Mouse (Mus musculus) heart, postnatal 0 days (tissue): ENCODE measurements around the gene Tmem30a. TPM values are rescaled to one million over a fixed set of nuclear protein-coding genes. Genes with fewer than 3 reads are reported as not detected.

Experiments used
- ATAC-seq: fragments of 200-750 bp; cut with Nextera tagmentation; 2 replicates; pipeline ENCODE4 v1.8.0; 2017; ENCODE audit warnings: low read depth, moderate number of reproducible peaks, moderate library complexity; ENCODE audit not compliant: insufficient read depth
- DNase-seq: peaks from one replicate; pipeline ENCODE4 v3.0.0-alpha.2; 2016; ENCODE audit warnings: low spot score
- H3K27ac ChIP-seq: fragments of 300-500 bp; sonication (generic); 2 replicates; pipeline ENCODE4 v1.5.1; 2014; ENCODE audit warnings: low read depth, mild to moderate bottlenecking
- H3K27me3 ChIP-seq: fragments of 300-500 bp; sonication (generic); 2 replicates; pipeline ENCODE4 v1.6.1; 2014; ENCODE audit warnings: low read length, mixed read lengths; ENCODE audit not compliant: control insufficient read depth, insufficient read depth
- H3K36me3 ChIP-seq: fragments of 300-500 bp; sonication (generic); replicated peaks from 2 replicates; pipeline ENCODE4 v1.6.1; 2014; ENCODE audit warnings: low read length, mixed read lengths; ENCODE audit not compliant: control insufficient read depth, insufficient read depth
- H3K4me1 ChIP-seq: fragments of 300-500 bp; sonication (generic); 2 replicates; pipeline ENCODE4 v1.6.1; 2014; ENCODE audit warnings: antibody characterized with exemption; ENCODE audit not compliant: control insufficient read depth, insufficient read depth
- H3K4me2 ChIP-seq: fragments of 300-500 bp; sonication (generic); 2 replicates; pipeline ENCODE4 v1.6.1; 2014; ENCODE audit warnings: low read depth, mild to moderate bottlenecking, low read length, moderate library complexity
- H3K4me3 ChIP-seq: fragments of 300-500 bp; sonication (generic); 2 replicates; pipeline ENCODE4 v1.5.1; 2014; ENCODE audit warnings: low read depth, low read length
- H3K9ac ChIP-seq: fragments of 300-500 bp; sonication (generic); replicated peaks from 2 replicates; pipeline ENCODE4 v1.6.1; 2014; ENCODE audit warnings: low read depth, low read length, mixed read lengths
- H3K9me3 ChIP-seq: fragments of 300-500 bp; sonication (generic); replicated peaks from 2 replicates; pipeline ENCODE4 v1.6.1; 2016; ENCODE audit warnings: low read length; ENCODE audit not compliant: control insufficient read depth
- CTCF ChIP-seq: IDR thresholded peaks from 2 replicates; pipeline ENCODE4 v1.5.1; 2016; ENCODE audit warnings: antibody characterized with exemption, control low read depth, low read depth
- EP300 ChIP-seq: IDR thresholded peaks from 2 replicates; pipeline ENCODE4 v1.6.1; 2016; ENCODE audit warnings: antibody characterized with exemption, low read depth
- WGBS: fragments of 180-500 bp; shearing (Covaris S2); extraction: QIAGEN DNeasy Blood & Tissue Kit; methylation state at CpG from one replicate; pipeline ENCODE4 v1.1.7; 2014; 5-methylcytosine and 5-hydroxymethylcytosine counted together
- polyA plus RNA-seq: library from polyadenylated mRNA; unstranded; fragments of >200 nt; fragmentation: Nextera tagmentation; extraction: Ambion mirVana; gene quantifications from 2 replicates; pipeline ENCODE4 v1.2.1, GENCODE M21; 2015
- total RNA-seq: library from RNA; depleted of rRNA; stranded (reverse); fragments of >200 nt; gene quantifications from 2 replicates; pipeline ENCODE4 v1.2.3, GENCODE M21; 2014; ENCODE audit warnings: low replicate concordance

Tmem30a gene
- total and polyA plus RNA-seq, 2 experiments from 2014 or later: 61.7 to 71.5 TPM

GRCm38 (mm10) chr9:79809411-79809810 lies 16.1 kb upstream of the Tmem30a start:
- Histone ChIP-seq H3K4me3 (no peak overlapping the region), H3K4me2 (no peak overlapping the region), H3K9ac (no peak overlapping the region), H3K27me3 (no peaks in the 10 kb centered on the region), H3K9me3 (no peaks in the 10 kb centered on the region), H3K4me1 (no peaks in the 10 kb centered on the region), H3K36me3 (peaks cover 18% of the 10 kb centered on the region), H3K27ac (0 out of 2 replicates have a peak overlapping the region, but pooled peaks have one; percentile 18)
- peak; percentile 9 for DNase-seq
- no peak for ATAC-seq
- 63% methylated on average over 6 of the region's 6 CpGs for WGBS
- TF ChIP-seq EP300 (no peak), CTCF (no peak)

GRCm38 (mm10) chr9:79807178-79807577 lies 13.9 kb upstream of the Tmem30a start:
- no peaks in the 10 kb centered on the region for H3K4me1 ChIP-seq
- no peak overlapping the region for H3K9ac ChIP-seq
- no peaks in the 10 kb centered on the region for H3K9me3 ChIP-seq
- no peak for TF ChIP-seq EP300
- no peak for TF ChIP-seq CTCF
- no peak overlapping the region for H3K4me2 ChIP-seq
- no peak overlapping the region for H3K4me3 ChIP-seq
- H3K36me3 ChIP-seq: peaks cover 9% of the 10 kb centered on the region; the same call in 1 of the 2 replicates
- ATAC-seq: peak; percentile 36; the same call in 1 of the 2 replicates
- H3K27me3 ChIP-seq: no peaks in the 10 kb centered on the region
- peak; percentile 43 for DNase-seq
- 43% methylated on average over 4 of the region's 4 CpGs for WGBS
- 0 out of 2 replicates have a peak overlapping the region, but pooled peaks have one; percentile 10 for H3K27ac ChIP-seq

- no peaks in the 10 kb centered on the region for H3K27me3 ChIP-seq
- H3K27ac ChIP-seq: no peak overlapping the region
- peaks cover 9% of the 10 kb centered on the region; the same call in 1 of the 2 replicates for H3K36me3 ChIP-seq
- DNase-seq (peak; percentile 74), ATAC-seq (no peak)
- TF ChIP-seq EP300: no peak
- TF ChIP-seq CTCF: peak; percentile 84
- H3K4me2 ChIP-seq: no peak overlapping the region
- 52% methylated on average over 12 of the region's 12 CpGs for WGBS
- no peak overlapping the region for H3K9ac ChIP-seq
- no peaks in the 10 kb centered on the region for H3K4me1 ChIP-seq
- H3K4me3 ChIP-seq: no peak overlapping the region
- no peaks in the 10 kb centered on the region for H3K9me3 ChIP-seq
Observed at GRCm38 (mm10) chr9:79806317-79807075, 13.2 kb upstream of the Tmem30a start.

- H3K27me3 ChIP-seq: no peaks in the 10 kb centered on the region
- TF ChIP-seq CTCF: no peak
- no peak for TF ChIP-seq EP300
- no peak overlapping the region for H3K4me3 ChIP-seq
- no peaks in the 10 kb centered on the region for H3K4me1 ChIP-seq
- WGBS: 94% methylated on average over 10 of the region's 10 CpGs
- H3K9me3 ChIP-seq: no peaks in the 10 kb centered on the region
- H3K36me3 ChIP-seq: peaks cover 9% of the 10 kb centered on the region; the same call in 1 of the 2 replicates
- H3K27ac ChIP-seq: no peak overlapping the region
- no peak overlapping the region for H3K9ac ChIP-seq
- ATAC-seq: no peak
- no peak for DNase-seq
- H3K4me2 ChIP-seq: no peak overlapping the region
Observed at GRCm38 (mm10) chr9:79805426-79805825, 12.1 kb upstream of the Tmem30a start.

- Histone ChIP-seq H3K9me3 (no peaks in the 10 kb centered on the region), H3K4me2 (no peak overlapping the region), H3K36me3 (no peaks in the 10 kb centered on the region), H3K27me3 (no peaks in the 10 kb centered on the region), H3K4me3 (no peak overlapping the region), H3K27ac (no peak overlapping the region), H3K4me1 (peaks cover 7% of the 10 kb centered on the region), H3K9ac (no peak overlapping the region)
- ATAC-seq (no peak), DNase-seq (no peak)
- WGBS: 59% methylated on average over 7 of the region's 7 CpGs
- no peak for TF ChIP-seq EP300
- TF ChIP-seq CTCF: no peak
Observed at GRCm38 (mm10) chr9:79796461-79797135, 3.3 kb upstream of the Tmem30a start.
